Mouse (Mus musculus): ENCODE data around the gene Slc39a12. TPM values are rescaled to one million over a fixed set of nuclear protein-coding genes. Genes with fewer than 3 reads are reported as not detected.

The Slc39a12 gene
- polyA plus RNA-seq, 1 experiment from 2014 or later: 0.05 TPM

DNA sequence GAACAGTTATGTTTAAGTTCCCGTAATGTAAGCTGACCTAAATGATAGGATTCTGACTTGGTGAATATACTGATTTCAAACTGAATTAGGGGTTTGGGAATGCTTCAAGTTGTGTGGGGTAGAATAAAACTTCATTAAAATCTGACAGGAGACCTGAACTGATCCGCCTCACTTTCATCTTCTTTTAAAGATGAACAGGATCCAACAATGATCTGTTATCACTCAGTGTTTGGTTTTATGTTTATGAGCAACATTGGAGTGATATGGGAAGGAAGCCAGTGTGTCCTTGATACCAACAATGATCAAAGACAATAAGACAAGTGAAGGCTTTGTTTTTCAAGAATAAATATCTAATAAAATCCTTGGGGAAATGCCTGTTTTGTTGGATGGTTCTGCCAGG, 155.7 kb downstream of the Slc39a12 start:
- Histone ChIP-seq H3K9me3 (replicated peaks; ENCODE audit: low read length) (no peaks in the 10 kb centered on the region), H3K4me2 (ENCODE audit: low read length) (no peak overlapping the region), H3K27ac (no peak overlapping the region), H3K36me3 (ENCODE audit: insufficient read depth, low read length) (no peaks in the 10 kb centered on the region), H3K4me3 (replicated peaks; ENCODE audit: low read depth, low read length) (no peak overlapping the region), H3K27me3 (ENCODE audit: insufficient read depth, low read length) (no peaks in the 10 kb centered on the region), H3K4me1 (replicated peaks; ENCODE audit: insufficient read depth, low read length) (no peaks in the 10 kb centered on the region), H3K9ac (ENCODE audit: low read depth, low read length) (no peak overlapping the region)
- TF ChIP-seq CTCF (IDR thresholded peaks at IDR 0.05; ENCODE audit: low read depth): no peak
- WGBS: 79% methylated on average over 2 of the region's 2 CpGs
- no peak for ATAC-seq (replicated peaks; ENCODE audit: low FRiP score, low read depth)
- DNase-seq (ENCODE audit: low spot score): no peak

Other genes with a start within 250 kb of the Slc39a12 start
- 0.16 and 0.18 TPM in 2 replicates for gene Tmem236, start 213.8 kb upstream of the Slc39a12 start, polyA plus RNA-seq (2015; fragmentation: Nextera tagmentation; extraction: Ambion mirVana)
- gene Mrc1, start 158.9 kb upstream of the Slc39a12 start, polyA plus RNA-seq (2015; fragmentation: Nextera tagmentation; extraction: Ambion mirVana): 4.4 and 4.6 TPM in 2 replicates
- 1.2 and 1.4 TPM in 2 replicates for gene Cacnb2, start 214.8 kb downstream of the Slc39a12 start, polyA plus RNA-seq (2015; fragmentation: Nextera tagmentation; extraction: Ambion mirVana)

Measured in kidney, postnatal 0 days (tissue).